Mouse (Mus musculus) layer of hippocampus, adult 6 months (tissue): Measurements from ENCODE around the gene Parpbp. TPM values are rescaled to one million over a fixed set of nuclear protein-coding genes. Genes with fewer than 3 reads are reported as not detected.

ENCODE experiments used
- long read RNA-seq, 2 experiments: library from polyadenylated mRNA; unstranded; transcript quantifications; one replicate each; pipeline ENCODE4 v2.0.0; 2019 to 2020
- polyA plus RNA-seq: library from polyadenylated mRNA; unstranded; fragments of <200 nt; fragmentation: Nextera tagmentation; gene quantifications from 2 replicates; pipeline ENCODE4 v1.2.3, GENCODE M21; 2021

Parpbp gene
- polyA plus RNA-seq, result 0.33 and 0.54 TPM in 2 replicates
- long read RNA-seq, experiment 1, partial matches to known transcripts, result 1 of 1 reads
- long read RNA-seq, experiment 1, other reads (novel, unspliced or antisense), result 0 of 1 reads
- long read RNA-seq, experiment 2, partial matches to known transcripts, result 0 of 1 reads
- long read RNA-seq, experiment 2, other reads (novel, unspliced or antisense), result 1 of 1 reads

GRCm38 (mm10) chr10:88146707-88147477, at the start of gene Parpbp, which contains the start of gene Nup37:
Gene Parpbp, minus strand, starts transcription at chr10:88146941.
Gene Nup37, plus strand, starts transcription at chr10:88146992.

DNA sequence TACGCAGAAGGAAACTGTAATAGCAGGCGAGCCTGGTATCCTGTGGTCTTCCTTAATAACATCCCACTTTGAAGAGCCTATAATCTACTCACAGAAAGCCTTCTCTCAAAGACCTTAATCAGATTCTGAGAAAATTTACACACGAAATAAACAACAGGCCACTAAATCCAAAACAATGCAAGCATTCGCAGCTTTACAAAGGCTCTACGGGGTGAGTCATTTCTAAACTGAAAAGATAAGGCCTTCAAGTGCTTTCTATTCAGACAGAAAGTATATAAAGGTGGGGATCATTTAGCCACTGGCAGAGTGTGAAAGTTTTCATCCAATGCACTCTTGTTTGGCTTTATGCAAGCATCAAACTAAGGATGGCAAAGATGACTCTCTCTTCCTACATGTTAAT, 56.0 kb downstream of the Parpbp start, which contains the start of gene Pmch:
TSS of gene Pmch (plus strand) at position 301 of the 400 bp plus-strand sequence.

Other genes with a start within 250 kb of the Parpbp start
- 0.49 and 0.78 TPM in 2 replicates for gene Pmch, start 55.9 kb downstream of the Parpbp start, polyA plus RNA-seq
- gene Nup37, start 51 bp upstream of the Parpbp start, polyA plus RNA-seq, result 7.6 and 7.9 TPM in 2 replicates
- gene Washc3, start 54.2 kb upstream of the Parpbp start, polyA plus RNA-seq, result 52.2 and 54.1 TPM in 2 replicates
- gene Dram1, start 232.1 kb upstream of the Parpbp start, polyA plus RNA-seq, result 0.54 and 0.64 TPM in 2 replicates
- gene Gnptab, start 232.2 kb upstream of the Parpbp start, polyA plus RNA-seq, result 11.5 and 11.9 TPM in 2 replicates